Mouse (Mus musculus) yolk sac, embryonic 10.5 days (tissue): Measurements from ENCODE around the gene Slc6a12.

Experiments
- DNase-seq: peaks from one replicate; pipeline ENCODE4 v3.0.0-alpha.2; 2017; ENCODE audit warnings: low spot score

The Slc6a12 gene

DNA sequence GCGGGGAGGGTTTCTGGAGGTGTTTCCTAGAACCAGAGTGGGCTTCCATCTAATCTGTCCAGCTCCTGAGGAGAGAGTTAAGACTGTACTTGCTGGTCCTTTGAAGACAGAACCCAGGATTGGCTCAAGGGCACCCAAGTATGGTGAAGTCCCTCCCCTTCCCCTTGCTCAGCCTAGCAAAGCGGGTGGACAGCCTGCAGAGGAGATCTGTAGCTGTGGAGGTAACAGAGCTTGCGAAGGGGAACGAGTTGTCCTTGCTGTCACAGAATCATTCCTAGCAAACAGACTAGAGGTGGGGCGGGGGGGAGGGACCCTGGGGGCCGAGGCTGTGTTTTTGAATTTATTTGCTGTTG, 871 bp downstream of the Slc6a12 start:
- DNase-seq, result no peak

DNA sequence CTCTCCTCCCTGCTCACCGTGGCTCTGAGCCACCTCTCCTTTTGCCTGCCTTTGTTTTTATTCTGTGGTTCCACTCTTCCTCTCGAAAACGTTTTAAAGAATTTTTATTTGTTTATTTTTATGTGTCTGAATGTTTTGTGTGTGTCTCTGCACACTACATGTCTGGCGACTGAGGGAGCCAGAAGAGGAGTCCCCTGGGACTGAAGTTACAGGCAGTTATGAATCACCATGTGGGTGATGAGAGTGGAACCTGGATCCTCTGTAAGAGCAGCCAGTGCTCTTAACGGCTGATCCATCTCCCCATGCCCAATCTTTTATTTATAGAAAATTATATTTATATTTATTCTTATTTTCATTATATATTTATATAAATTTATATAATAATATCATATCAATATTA, 1.5 kb downstream of the Slc6a12 start:
- DNase-seq, result no peak

DNA sequence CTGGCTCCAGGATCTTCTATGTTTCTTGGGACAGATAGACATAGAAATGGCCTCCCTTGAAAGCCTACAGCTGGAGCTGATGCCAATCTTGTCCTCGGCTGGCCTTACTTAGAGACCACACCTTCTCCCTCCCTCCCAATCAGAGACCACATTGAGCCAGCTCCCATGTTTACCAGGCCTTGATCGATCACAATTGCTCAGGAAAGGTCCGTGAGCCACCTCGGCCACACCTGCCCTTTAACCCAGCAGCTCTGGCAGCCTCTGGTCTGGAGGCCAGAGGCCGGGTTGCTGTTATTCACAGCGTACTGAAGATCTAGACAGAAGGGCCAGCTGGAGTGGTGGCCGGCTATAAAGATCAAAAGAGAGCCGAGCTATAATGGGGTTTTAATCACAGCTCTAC, 3.6 kb downstream of the Slc6a12 start:
- no peak for DNase-seq

DNA sequence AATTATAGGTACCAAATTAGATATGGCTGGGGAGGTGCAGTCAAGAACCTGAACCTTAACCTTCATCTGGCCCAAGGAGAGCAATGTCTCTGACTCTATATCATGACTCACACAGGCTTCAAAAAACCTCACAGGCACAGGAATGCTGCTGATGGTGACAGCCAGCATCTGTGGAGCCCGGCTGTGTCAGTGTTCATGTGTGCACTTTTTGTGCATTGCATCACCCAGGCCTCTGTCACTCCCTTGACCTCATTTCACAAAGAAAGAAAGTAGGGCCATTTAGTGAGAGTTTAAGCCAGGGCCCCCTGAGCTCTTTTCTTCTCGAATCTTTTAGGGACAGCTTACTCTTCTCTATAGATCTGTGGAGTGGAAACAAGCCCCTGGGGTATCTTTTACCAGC, 9.4 kb downstream of the Slc6a12 start:
- no peak for DNase-seq

DNA sequence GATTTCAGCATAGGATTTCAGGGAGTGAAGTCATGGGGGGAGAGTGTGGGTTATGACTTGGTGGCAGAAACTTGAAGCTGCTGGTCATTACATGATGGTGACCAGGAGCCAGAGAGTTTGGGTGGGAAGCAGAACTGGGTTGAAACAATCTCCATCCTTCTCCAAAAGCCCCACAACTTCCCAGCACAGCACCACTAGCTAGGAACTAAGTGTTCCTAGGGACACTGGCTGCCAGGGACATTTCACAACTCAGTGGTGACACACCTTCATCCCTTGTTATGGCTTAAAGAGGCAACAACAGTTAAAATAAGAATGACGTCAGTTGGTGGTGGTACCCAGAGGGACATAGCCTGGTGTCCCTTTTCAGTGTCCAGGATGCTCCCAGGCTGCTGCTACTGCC, 13.2 kb downstream of the Slc6a12 start:
- no peak for DNase-seq

DNA sequence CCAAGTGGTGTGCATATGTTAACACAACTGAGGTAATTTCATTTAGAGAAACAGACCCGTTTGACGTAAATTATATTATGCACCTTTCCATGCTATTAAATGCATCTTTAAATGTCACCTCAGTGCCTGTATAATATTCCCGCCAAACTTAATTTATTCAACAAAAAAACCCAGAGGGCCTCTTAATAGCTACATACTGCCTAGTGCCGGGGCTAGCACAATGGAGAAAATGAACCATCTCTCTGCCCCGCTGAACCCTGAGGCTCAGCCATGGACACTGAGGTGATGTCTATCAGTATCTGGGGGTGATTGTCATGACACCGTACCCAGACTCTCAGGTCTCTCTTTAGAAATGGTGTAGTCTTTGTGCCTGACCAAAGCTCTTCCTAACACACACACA, 14.4 kb downstream of the Slc6a12 start:
- no peak for DNase-seq

DNA sequence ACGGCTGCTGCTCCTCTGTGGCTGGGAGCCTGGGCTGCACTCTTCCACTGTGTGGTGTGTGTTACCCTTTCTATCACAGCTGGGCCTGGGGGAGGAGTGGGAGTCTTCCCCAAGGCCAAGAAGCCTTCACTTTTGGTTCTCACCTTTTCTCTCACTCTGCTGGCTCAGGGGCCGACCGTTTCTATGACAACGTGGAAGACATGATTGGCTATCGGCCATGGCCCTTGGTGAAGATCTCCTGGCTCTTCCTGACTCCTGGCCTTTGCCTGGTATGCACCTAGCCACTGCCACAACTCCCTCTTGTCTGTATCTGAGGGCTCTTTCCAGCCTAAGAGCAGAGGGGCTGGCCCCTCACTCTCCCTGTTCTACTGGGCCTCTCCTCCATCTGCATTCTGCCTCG, 20.2 kb downstream of the Slc6a12 start:
- no peak for DNase-seq

DNA sequence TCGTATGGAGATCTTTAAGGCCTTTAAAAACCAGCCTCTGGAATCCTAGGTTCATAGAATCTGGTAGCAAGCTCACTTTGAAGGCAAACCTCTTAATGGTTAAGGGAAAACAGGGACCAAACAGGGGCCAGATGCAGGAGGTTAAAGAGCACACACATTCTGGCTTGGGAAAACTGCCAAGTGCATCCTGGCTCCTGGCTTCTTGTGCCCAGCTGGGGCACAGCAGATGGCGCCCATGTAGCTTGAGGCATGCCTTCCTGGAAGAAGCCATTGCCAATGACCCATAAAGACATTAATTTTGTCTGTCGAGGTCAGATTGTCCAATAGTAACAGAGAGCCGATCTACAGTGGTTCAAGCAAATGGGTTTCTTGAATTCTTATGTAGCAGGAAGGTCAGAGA, 21.1 kb downstream of the Slc6a12 start:
- DNase-seq, result no peak

DNA sequence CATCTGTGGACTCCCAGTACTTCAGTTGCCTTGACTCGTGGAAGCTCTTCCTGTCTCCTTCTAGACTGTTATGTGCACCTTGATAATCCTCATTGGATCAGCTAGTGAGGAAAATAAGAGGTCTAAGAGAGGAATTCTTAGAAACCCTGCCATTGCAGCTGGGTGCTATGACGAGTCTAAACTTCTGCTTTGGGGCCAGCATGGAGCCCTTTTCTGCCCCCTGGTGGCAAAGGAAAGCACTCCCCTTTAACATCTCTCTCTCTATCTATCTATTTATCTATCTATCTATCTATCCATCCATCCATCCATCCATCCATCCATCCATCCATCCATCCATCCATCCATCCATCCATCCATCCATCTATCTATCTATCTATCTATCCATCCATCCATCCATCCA, 23.7 kb downstream of the Slc6a12 start:
- DNase-seq, result peak; percentile 27

DNA sequence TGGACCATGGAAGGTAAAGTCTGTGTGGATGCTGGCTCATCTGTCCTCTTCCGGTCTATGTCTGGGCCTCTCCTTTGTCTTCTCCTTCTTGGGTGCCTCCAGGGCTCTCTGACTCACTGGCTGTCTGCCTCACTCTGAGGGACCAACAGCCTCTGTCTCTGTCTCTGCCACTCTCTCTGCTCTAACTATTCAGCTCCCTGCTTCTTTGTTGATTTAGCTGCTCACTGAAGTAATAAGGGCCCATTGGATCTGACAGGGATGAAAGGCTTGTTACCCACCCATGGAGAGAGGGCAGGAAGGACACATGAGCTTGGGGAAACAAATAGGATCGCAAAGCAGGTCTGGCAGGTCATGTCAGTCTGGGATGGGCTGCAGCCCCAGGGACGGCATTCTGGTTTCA, 24.2 kb downstream of the Slc6a12 start:
- no peak for DNase-seq

DNA sequence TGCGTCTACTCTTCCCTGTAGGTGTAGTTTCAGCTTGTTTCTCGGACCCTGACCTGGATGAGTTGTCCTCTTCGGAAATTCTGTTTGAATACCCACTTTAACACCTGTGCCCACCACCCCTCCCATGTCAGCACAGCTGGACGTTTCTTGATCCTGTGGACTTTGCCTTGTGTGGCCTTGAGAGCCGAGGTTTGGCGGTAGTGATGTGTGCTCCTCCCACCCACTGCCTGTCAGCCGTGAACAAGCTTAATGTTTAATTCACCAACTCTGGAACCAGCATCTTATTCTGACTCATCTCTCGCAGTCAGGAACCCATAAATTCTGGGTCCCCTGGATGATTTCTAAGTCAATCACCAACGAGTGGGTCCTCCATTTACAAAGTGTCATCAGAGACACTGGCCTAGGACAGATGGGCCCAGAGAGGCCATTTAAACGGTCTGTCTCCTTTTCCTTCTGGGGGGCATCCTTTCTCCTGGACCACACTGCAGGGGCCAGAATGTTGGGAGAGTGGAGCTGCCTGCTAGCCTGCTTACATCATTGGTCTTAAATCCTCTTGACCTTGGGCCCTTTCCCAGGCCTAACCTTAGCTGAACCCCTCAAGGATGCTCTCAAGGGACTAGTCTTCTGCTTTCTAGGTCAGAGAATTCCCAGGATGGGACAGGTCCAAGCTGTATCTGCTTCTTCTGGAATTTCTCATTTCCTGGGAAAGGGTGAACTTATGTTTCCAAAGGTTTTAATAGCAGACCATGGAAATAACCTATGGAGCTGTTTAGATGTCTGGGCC, 28.5 kb downstream of the Slc6a12 start:
- DNase-seq, result peak; percentile 44

DNA sequence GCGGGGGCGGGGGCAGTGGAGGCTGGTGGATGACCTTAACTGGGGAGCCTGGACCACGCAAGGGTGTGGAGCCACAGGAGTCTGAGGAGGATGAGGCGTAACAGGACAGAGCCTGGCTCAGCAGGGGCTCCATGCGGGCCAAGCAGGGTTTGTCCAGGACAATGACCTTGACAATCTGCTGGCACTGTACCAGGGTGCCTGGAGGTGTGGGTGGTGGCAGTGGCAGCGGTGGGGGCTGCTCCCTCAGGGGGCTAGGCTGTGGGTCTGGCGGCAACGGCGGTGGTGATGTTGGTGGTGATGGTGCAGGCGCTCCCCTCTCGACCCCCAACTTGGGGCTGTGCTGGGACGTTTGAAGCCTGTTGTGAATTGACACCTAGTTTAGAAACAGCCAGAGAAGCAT, 33.3 kb downstream of the Slc6a12 start:
- DNase-seq, result no peak

DNA sequence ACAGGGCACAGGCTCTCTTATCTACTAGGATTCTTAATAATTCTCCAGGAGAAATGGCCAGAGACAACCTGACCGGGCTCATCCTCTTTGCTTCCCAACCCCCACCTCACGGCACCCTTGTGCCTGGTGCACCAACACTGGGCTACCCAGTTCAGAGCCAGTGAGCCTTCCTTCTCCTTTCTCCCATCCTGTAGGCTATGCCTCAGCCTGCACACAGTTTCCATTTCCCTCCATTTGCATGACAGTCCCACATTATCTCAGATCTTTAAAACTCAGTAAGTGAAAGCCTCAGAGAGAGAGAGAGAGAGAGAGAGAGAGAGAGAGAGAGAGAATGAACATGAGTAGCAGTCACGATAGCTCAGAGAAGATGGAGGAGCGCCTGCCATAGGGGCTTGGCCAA, 35.4 kb downstream of the Slc6a12 start:
- DNase-seq, result no peak

DNA sequence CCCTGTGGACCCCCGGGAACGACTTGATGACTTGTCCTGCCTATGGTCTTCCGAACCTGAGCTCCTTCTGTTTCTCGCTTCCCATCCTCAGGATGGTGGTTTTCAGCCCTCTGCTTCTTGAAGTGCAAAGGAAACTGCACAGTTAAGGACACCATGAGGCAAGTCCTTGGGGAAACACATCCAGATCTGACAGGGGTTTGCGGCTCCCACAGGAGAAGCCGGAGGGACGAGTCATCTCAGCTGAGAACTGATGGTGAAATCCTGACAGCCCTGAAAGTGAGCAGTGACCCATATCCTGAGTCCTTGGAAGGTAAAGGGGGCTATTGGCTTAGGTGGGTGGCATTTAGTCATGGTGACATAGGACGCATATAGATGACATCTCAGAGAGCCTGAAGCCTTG, 37.7 kb downstream of the Slc6a12 start:
- no peak for DNase-seq

DNA sequence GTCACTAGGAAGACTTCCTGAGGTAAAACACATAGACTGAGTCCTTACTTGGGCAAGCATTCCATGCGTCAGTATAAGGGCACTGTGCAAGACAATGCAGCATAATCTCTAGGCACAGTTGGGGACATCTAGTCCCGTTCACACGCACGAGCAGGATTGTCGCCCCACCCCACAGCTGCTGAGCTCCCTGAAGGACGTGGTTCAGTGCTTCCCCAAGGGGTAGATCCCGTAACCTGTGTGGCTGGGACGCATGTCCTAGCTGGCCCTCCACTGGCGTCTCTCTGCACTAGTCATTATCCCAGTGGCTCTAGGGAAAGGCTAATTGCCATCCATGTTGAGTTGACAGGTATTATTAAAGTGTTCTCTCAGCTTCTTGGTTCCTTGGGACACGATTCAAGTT, 39.2 kb downstream of the Slc6a12 start:
- no peak for DNase-seq

DNA sequence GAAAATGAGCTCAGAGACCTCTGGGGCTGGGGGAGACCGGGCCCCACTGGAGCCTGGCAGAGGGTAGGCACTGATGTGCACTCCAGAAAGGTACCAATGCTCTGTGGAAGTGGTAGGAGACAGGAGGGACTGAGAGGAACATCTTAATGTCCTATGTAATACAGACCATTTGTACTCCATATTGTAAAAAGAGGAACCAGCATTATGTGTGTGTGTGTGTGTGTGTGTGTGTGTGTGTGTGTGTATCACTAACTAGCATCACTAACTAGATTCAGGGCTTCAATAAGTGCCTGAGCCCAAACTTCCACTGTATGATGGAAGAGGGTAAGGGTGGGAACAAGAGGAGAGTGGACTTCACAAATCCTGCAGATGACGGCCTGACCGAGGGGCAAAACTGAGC, 42.5 kb downstream of the Slc6a12 start:
- DNase-seq, result no peak

DNA sequence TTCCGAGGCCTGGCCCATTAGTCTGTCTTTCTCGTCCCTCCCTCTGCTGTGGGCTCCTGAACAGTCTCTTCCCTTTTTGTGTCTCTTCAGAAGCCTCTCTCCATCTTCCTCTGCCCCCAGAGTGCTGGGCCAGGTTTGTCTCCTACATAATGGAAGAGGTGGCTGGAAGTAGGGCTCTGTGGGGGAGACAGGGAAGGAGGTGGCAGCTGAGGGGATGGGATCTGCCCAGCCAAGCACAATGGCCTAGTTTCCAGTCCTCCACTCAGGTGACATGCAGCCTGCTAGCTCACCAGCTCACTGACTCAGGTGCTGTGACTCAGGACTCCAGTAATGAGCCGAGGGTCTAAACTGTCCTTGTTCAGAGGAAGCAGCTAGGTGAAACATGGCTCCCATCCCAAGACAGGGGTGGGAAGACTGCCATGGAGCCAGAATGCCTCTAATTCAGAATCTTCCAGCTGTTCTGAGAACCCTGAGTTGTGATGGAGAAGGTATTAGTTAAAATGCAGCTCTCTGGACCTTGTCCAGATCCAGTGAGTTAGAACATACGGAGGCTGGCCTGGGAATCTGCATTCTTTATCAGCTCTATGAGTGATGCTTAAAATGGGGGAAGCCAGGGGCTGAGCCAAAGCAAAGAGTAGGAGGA, 49.9 kb downstream of the Slc6a12 start:
- no peak for DNase-seq

DNA sequence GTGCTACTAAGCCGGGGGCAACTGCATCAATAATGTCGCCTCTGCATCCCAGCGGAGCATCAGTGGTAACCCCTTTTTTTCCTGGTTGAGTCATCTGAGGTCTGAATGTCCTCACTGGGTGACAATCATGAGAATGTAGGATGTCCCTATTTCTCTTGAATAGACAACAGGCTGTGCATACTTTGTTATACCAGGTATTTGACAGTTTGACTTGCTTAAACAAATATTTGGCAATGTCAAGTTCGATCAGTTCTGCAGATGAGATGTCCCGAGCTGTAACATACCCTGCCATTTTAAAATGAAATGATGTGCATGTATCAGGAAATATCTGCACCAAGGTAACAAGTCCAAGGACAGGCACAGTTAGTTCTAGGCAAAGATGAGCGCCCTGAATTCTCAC, 58.3 kb downstream of the Slc6a12 start:
- DNase-seq, result no peak

DNA sequence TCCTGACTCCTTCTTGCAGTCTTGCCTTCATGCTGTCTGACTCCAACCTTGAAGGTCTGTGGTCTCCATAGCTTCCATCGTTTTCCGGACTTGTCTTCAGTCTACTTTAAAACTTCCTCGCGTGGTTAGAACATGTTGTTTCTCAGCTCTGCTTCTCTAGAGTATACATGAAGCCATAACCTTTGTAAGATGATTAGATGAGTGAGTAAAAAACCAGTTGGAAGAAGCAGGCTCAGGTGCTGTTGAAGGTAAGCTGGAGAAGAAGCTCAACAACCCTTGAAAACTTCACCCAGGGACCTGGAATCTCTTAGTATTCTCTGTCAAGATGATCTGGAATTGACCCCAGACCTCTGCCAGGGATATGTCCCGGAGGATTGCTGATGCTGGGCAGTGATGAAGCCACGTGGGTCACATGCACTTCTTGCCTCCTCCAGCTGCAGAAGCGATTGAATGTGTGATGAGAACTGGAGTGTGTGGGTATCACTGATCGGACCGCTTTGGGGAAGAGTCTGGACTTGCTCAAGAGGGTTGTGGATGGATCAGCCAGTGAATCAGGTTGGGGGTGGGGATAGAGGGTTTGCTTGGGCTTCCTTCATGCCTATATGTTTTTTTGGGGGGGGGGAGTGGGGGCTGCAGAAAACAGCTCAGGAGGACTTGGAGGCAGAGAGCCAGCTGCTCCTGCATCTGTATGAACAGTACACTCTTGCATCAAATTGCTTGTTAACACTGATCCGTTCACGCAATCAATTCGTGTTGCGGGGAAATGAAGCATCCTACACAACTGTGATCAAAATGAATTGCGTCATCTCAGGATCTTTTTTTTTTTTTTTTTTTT, 59.2 kb downstream of the Slc6a12 start:
- no peak for DNase-seq

DNA sequence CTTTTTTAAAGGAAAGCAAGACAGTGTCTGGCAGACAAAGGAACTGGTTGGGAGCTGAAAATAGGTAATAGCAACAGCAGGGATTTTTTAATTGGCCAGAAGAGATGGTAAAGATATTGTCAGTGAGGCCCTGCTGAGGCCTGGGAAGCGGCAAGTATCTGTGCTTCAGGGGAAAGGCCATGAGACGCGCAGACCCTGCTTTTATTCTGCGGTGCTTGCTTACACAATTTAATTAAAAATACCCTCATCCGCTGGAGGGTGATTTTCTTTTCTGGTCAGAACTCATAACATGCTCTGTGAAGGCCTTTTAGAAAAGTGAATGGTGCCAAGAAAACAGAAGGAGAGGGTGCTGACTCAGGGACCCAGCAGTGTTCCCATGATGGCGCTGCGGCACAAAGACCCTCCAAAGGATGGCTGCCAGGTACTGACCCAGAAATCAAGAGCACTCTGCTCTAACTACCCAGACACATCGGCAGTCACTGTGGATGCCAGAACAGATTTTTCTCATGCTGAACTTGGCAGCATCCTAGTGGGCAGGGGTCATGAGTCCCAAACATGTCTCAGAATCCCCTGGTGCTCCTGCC, 59.9 kb downstream of the Slc6a12 start:
- DNase-seq, result no peak

DNA sequence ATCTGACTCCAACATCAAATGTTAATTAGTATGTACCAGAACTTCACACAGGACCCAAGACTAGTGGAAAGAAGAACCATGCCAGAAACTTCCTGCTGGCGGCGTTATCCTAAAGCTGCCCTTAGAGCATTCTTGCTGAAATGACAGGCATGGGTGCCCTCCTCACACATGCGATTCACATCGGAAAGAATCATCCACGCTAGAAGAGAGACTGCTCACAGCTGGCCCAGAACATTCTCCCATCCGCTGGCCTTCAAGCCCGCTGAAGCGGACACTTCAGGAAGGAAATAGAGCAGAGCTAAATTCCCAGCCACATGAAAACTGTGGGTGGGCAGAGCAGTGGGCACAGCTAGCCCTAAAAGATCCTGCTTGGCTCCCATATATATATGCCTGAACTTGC, 62.4 kb downstream of the Slc6a12 start:
- DNase-seq, result no peak

DNA sequence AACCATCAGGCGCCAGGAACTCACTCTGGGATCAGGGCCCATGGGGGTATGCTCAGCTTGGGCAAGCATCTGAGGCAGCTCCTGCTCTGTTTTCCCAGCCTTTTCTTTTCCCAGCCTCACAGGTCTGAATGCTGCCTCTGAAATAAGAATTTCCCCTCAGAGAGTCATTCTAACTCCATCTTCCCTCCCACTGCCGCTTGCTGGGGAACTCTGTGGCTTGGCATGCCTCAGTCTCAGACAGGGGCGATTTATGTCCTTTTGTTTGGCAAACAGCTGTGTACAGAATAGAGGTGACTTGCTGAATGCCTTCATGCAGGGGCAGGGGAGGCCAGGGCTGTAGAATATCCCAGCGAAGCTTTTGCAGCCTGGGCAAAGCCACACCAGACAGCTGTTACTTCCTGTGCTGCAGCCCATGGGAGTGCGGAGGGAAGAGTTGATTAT, 64.7 kb downstream of the Slc6a12 start:
- DNase-seq, result no peak
